ENCODE assay signal across 19 mouse cellular contexts in genomic region chr14:20228336-20228735, GRCm38 (mm10). TPM values are rescaled to one million over a fixed set of nuclear protein-coding genes. Genes with fewer than 3 reads are reported as not detected.
DNase-seq lines count a peak whose midpoint lies in the region; ATAC-seq and TF ChIP-seq lines count a peak whose summit lies in the region.
"Had no signal": no experiment of that assay in that cellular context is flagged by ENCODE, and none has a peak within 500 bp of the region (broad histone marks: within the 10 kb centered on the region; RNA-seq: fewer than 3 reads in every experiment).

No protein-coding gene starts in this region.

- no peak overlapping the region for H3K4me3 ChIP-seq in gastrocnemius, adult 2 months
- no peak overlapping the region for H3K4me3 ChIP-seq in lung, postnatal 0 days (ENCODE audit: low read depth, low read length)
- no peak overlapping the region for H3K4me3 ChIP-seq in small intestine, adult 2 months (ENCODE audit: low read depth, low read length)
- H3K4me3 ChIP-seq: embryonic facial prominence, embryonic 15.5 days; heart, embryonic 15.5 days; left cerebral cortex, adult 2 months; midbrain, embryonic 13.5 days had no signal

- TF ChIP-seq EP300 in lung, postnatal 0 days (IDR thresholded peaks at IDR 0.05), result no peak

- no peak overlapping the region for H3K4me2 ChIP-seq in lung, postnatal 0 days (replicated peaks; ENCODE audit: low read depth, low read length)
- H3K4me2 ChIP-seq: embryonic facial prominence, embryonic 15.5 days; heart, embryonic 15.5 days; hindbrain, embryonic 14.5 days; midbrain, embryonic 13.5 days had no signal

- intact Hi-C loops in gastrocnemius, adult 2 months (cut with DNase I), result no loop called here
- intact Hi-C loops in heart, postnatal 36 days (cut with DNase I), result no loop called here

- no peaks in the 10 kb centered on the region for H3K4me1 ChIP-seq in lung, postnatal 0 days (ENCODE audit: insufficient read depth, low read depth, low read length)
- H3K4me1 ChIP-seq in small intestine, adult 2 months (ENCODE audit: control insufficient read depth, insufficient read depth, insufficient read length, low read length), result peaks cover 64% of the 10 kb centered on the region

- TF ChIP-seq CTCF in gastrocnemius, adult 2 months (IDR thresholded peaks at IDR 0.05), result no peak
- TF ChIP-seq CTCF in lung, postnatal 0 days (IDR thresholded peaks at IDR 0.05), result no peak
- TF ChIP-seq CTCF in small intestine, adult 2 months (IDR thresholded peaks at IDR 0.05; ENCODE audit: extremely low read depth, insufficient read length, insufficient replicate concordance, low read depth, low read length), result no peak

- ATAC-seq in lung, postnatal 0 days, result peak; percentile 14
- ATAC-seq: forebrain, embryonic 14.5 days; midbrain, embryonic 13.5 days had no signal

- H3K27ac ChIP-seq in gastrocnemius, adult 2 months, result no peak overlapping the region
- no peak overlapping the region for H3K27ac ChIP-seq in lung, postnatal 0 days (ENCODE audit: low read length)
- peak overlapping the region; percentile 99 for H3K27ac ChIP-seq in small intestine, adult 2 months (ENCODE audit: insufficient read depth, low read depth, low read length)
- H3K27ac ChIP-seq: embryonic facial prominence, embryonic 15.5 days; heart, embryonic 15.5 days; hindbrain, embryonic 14.5 days; left cerebral cortex, adult 2 months; midbrain, embryonic 13.5 days had no signal

- DNase-seq in gastrocnemius, adult 2 months, result peak; percentile 52
- DNase-seq in gastrocnemius, adult 8-10 months (ENCODE audit: low spot score in 2 of 2), result no peak
- peak; percentile 16 for DNase-seq in lung, postnatal 0 days (ENCODE audit: low spot score)
- no peak for DNase-seq in lung, postnatal 14 days
- DNase-seq in kidney, adult 8-10 months, result peak; percentile 86
- no peak for DNase-seq in heart, postnatal 36 days
- DNase-seq in cerebellum, adult 18-20 months, result no peak

- 0 out of 2 replicates have a peak, but pooled peaks have one; percentile 19 for TF ChIP-seq POLR2A in small intestine, adult 2 months (IDR thresholded peaks at IDR 0.05; ENCODE audit: low read depth, low read length)

- no peaks in the 10 kb centered on the region for H3K27me3 ChIP-seq in lung, postnatal 0 days (replicated peaks; ENCODE audit: insufficient read depth, low read length)
- H3K27me3 ChIP-seq in small intestine, adult 2 months (ENCODE audit: control insufficient read depth, insufficient read depth, low read length), result no peaks in the 10 kb centered on the region
- H3K27me3 ChIP-seq: embryonic facial prominence, embryonic 15.5 days; heart, embryonic 15.5 days had no signal

- H3K9me3 ChIP-seq in lung, postnatal 0 days (ENCODE audit: low read length), result no peaks in the 10 kb centered on the region
- H3K9me3 ChIP-seq: embryonic facial prominence, embryonic 15.5 days; heart, embryonic 15.5 days; midbrain, embryonic 13.5 days had no signal

- 43% methylated on average over 4 of the region's 4 CpGs for WGBS in lung, postnatal 0 days
- 13% methylated on average over 4 of the region's 4 CpGs for WGBS in small intestine, adult 2 months

- H3K36me3 ChIP-seq in lung, postnatal 0 days (ENCODE audit: insufficient read depth, low read length), result no peaks in the 10 kb centered on the region
- no peaks in the 10 kb centered on the region for H3K36me3 ChIP-seq in small intestine, adult 2 months (ENCODE audit: control insufficient read depth, insufficient read depth, low read length)
- H3K36me3 ChIP-seq: embryonic facial prominence, embryonic 15.5 days; heart, embryonic 15.5 days; midbrain, embryonic 13.5 days had no signal

- no peak overlapping the region for H3K9ac ChIP-seq in lung, postnatal 0 days (replicated peaks; ENCODE audit: low read depth)
- H3K9ac ChIP-seq: embryonic facial prominence, embryonic 15.5 days; heart, embryonic 15.5 days; hindbrain, embryonic 14.5 days; midbrain, embryonic 13.5 days had no signal

RNA-seq across cellular contexts. Expression of gene Kcnk16, which starts 40.7 kb away (rescaled TPM):
- not detected for total RNA-seq in gastrocnemius, adult 2 months (2021)
- not detected for total RNA-seq in gastrocnemius, adult 8-10 months (2022)
- polyA plus RNA-seq in lung, postnatal 0 days (2015; fragmentation: Nextera tagmentation; extraction: Ambion mirVana), result 0.20 TPM in 1 of 2 replicates, not detected in the other
- polyA plus RNA-seq in small intestine, adult 2 months (2012; rRNA removed), result 0.71 and 1.8 TPM in 2 replicates
- total RNA-seq in heart, postnatal 36 days (2021), result not detected
- total RNA-seq: common myeloid progenitor, adult 5-6 weeks; gastrocnemius, postnatal 36 days; left cerebral cortex, adult 2 months had no signal
- polyA plus RNA-seq: forebrain, embryonic 14.5 days; hindbrain, embryonic 14.5 days; limb, embryonic 14.5 days; spleen, adult 2 months; testis, adult 2 months had no signal

RNA-seq across cellular contexts. Expression of gene Kcnk5, which starts 46.7 kb away (rescaled TPM):
- total RNA-seq in gastrocnemius, adult 2 months (2021), result under 1 TPM; 0.48 to 0.73 TPM
- total RNA-seq in gastrocnemius, adult 8-10 months (2022), result 1 to 10 TPM in 1 of 4 experiments, under 1 TPM in 3; 0.36 to 1.1 (median 0.61) TPM
- 4.5 and 5.2 TPM in 2 replicates for polyA plus RNA-seq in lung, postnatal 0 days (2015; fragmentation: Nextera tagmentation; extraction: Ambion mirVana)
- polyA plus RNA-seq in small intestine, adult 2 months (2012; rRNA removed), result 13.9 and 48.0 TPM in 2 replicates
- under 1 TPM; 0.54 to 0.75 TPM for total RNA-seq in heart, postnatal 36 days (2021)

Comparison
In these comparisons a context has a peak if more than half of its experiments do, and no peak if none do; other contexts are left out.
1. DNase-seq: peak in gastrocnemius, adult 2 months (single experiment), lung, postnatal 0 days (single experiment) and kidney, adult 8-10 months (2 of 2); none in gastrocnemius, adult 8-10 months (0 of 2), lung, postnatal 14 days (single experiment), heart, postnatal 36 days (0 of 2) and cerebellum, adult 18-20 months (0 of 2).